ENCODE assay signal across 21 mouse cellular contexts in genomic region chr2:169777764-169778163, GRCm38 (mm10).
DNase-seq lines count a peak whose midpoint lies in the region; ATAC-seq lines count a peak whose summit lies in the region.
"Had no signal": no experiment of that assay in that cellular context is flagged by ENCODE, and none has a peak within 500 bp of the region (broad histone marks: within the 10 kb centered on the region; RNA-seq: fewer than 3 reads in every experiment).

No protein-coding gene starts in this region.

- H3K4me2 ChIP-seq in midbrain, embryonic 11.5 days, result no peak overlapping the region
- H3K4me2 ChIP-seq: embryonic facial prominence, embryonic 13.5 days; neural tube, embryonic 13.5 days had no signal

- H3K4me1 ChIP-seq in midbrain, embryonic 11.5 days (ENCODE audit: control insufficient read depth, insufficient read depth, low read length), result no peaks in the 10 kb centered on the region

- H3K27me3 ChIP-seq in midbrain, embryonic 11.5 days (ENCODE audit: control insufficient read depth, insufficient read depth, low read length), result no peaks in the 10 kb centered on the region
- H3K27me3 ChIP-seq: embryonic facial prominence, embryonic 13.5 days; neural tube, embryonic 13.5 days had no signal

- 68% methylated on average over 2 of the region's 2 CpGs for WGBS in midbrain, embryonic 11.5 days

- no peak overlapping the region for H3K4me3 ChIP-seq in midbrain, embryonic 11.5 days (ENCODE audit: low read depth, low read length)
- H3K4me3 ChIP-seq: embryonic facial prominence, embryonic 13.5 days; erythroblast, embryonic 14.5 days; layer of hippocampus, adult 2 months; myocyte; neural tube, embryonic 13.5 days had no signal

- DNase-seq in adrenal gland, adult 8-10 months, result peak; percentile 20
- no peak for DNase-seq in adrenal gland, postnatal 4 days (ENCODE audit: low spot score in 2 of 2)
- DNase-seq in kidney, adult 11 months, result peak; percentile 9
- DNase-seq in kidney, postnatal 10 days, result no peak
- peak; percentile 61 for DNase-seq in fat pad, adult 2 months (ENCODE audit: extremely low read depth, low read depth, low spot score)
- DNase-seq in kidney, postnatal 25 days, result peak; percentile 35 to 61
- DNase-seq in midbrain, embryonic 11.5 days (ENCODE audit: low spot score, missing footprints), result no peak
- no peak for DNase-seq in urinary bladder, postnatal 10 days (ENCODE audit: low spot score)
- DNase-seq: cerebellum, adult 2 months; cerebellum, postnatal 25 days; retina, postnatal 1 day; right cerebral cortex, postnatal 25 days; spleen, adult 18-20 months had no signal

- no peaks in the 10 kb centered on the region for H3K9me3 ChIP-seq in midbrain, embryonic 11.5 days (ENCODE audit: control insufficient read depth, low read length)
- H3K9me3 ChIP-seq: embryonic facial prominence, embryonic 13.5 days; neural tube, embryonic 13.5 days had no signal

- ATAC-seq in midbrain, embryonic 11.5 days (ENCODE audit: low FRiP score), result no peak
- ATAC-seq: forebrain, embryonic 14.5 days; hindbrain, postnatal 0 days; midbrain, embryonic 16.5 days had no signal

- H3K36me3 ChIP-seq in midbrain, embryonic 11.5 days (ENCODE audit: control insufficient read depth, insufficient read depth, low read length), result no peaks in the 10 kb centered on the region
- H3K36me3 ChIP-seq: embryonic facial prominence, embryonic 13.5 days; neural tube, embryonic 13.5 days had no signal

- H3K27ac ChIP-seq in midbrain, embryonic 11.5 days (ENCODE audit: low read depth, low read length), result no peak overlapping the region
- H3K27ac ChIP-seq: embryonic facial prominence, embryonic 13.5 days; hindbrain, postnatal 0 days; layer of hippocampus, adult 2 months; neural tube, embryonic 13.5 days had no signal

- H3K9ac ChIP-seq in midbrain, embryonic 11.5 days (ENCODE audit: low read length), result no peak overlapping the region
- H3K9ac ChIP-seq: embryonic facial prominence, embryonic 13.5 days; neural tube, embryonic 13.5 days had no signal

Comparison
In these comparisons a context has a peak if more than half of its experiments do, and no peak if none do; other contexts are left out.
1. DNase-seq: peak in adrenal gland, adult 8-10 months (single experiment), kidney, adult 11 months (single experiment), fat pad, adult 2 months (single experiment) and kidney, postnatal 25 days (2 of 2); none in adrenal gland, postnatal 4 days (0 of 2), kidney, postnatal 10 days (single experiment), midbrain, embryonic 11.5 days (single experiment) and urinary bladder, postnatal 10 days (single experiment).